Comparison of ENCODE assay signal across 24 mouse cellular contexts in the genomic region with DNA sequence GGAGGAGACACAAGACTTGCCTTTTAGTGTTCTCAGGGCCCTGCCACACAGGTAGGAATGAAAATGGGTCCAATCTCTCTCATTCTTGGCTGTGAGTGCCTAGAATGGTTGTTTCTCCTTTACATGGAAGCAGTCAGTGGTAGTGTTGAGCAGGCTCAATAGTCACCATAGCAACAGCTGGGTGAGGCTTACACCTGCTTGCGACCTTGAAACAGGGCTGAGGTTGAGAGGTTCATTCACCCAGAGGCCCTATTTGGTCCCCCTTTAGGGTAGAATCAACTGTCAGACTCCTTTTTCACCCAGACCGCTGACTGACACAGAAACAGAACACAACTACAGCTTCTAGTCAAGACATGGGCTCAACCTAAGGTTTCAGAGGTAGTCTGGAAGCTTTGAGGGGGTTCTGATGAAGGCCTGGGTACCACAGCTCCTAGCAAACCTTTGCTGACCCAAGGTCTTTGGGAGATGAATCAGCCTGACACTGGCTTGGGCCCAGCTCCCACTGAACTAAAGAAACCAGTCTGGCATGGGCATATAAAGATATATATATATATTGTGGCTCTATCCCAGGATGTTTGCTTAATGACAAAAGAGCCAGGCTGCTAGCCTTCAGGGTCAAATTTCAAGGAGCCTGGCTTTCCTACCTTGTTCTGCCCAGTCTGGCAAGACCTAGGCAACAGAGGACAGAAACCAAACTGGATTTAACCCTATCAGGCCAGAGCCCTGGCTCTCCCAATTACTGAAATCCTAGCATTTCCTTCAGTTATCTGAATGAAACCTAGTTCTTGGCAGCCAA. TPM values are rescaled to one million over a fixed set of nuclear protein-coding genes. Genes with fewer than 3 reads are reported as not detected.
DNase-seq lines count a peak whose midpoint lies in the region; ATAC-seq and TF ChIP-seq lines count a peak whose summit lies in the region.
"Had no signal": no experiment of that assay in that cellular context is flagged by ENCODE, and none has a peak within 500 bp of the region (broad histone marks: within the 10 kb centered on the region; RNA-seq: fewer than 3 reads in every experiment).

No protein-coding gene starts in this region.

- peaks cover 8% of the 10 kb centered on the region; the same call in 1 of the 2 replicates for H3K4me1 ChIP-seq in lung, embryonic 14.5 days (ENCODE audit: insufficient read depth)
- H3K4me1 ChIP-seq in intestine, embryonic 14.5 days (replicated peaks; ENCODE audit: control insufficient read depth, insufficient read depth, low read length): no peaks in the 10 kb centered on the region
- no peaks in the 10 kb centered on the region; the same call in 1 of the 2 replicates for H3K4me1 ChIP-seq in lung, postnatal 0 days (ENCODE audit: insufficient read depth, low read depth, low read length)
- no peaks in the 10 kb centered on the region for H3K4me1 ChIP-seq in stomach, postnatal 0 days (replicated peaks; ENCODE audit: control insufficient read depth, insufficient read depth)

- H3K4me2 ChIP-seq in lung, embryonic 14.5 days: no peak overlapping the region
- no peak overlapping the region for H3K4me2 ChIP-seq in intestine, embryonic 14.5 days (ENCODE audit: low read length)
- no peak overlapping the region for H3K4me2 ChIP-seq in lung, postnatal 0 days (replicated peaks; ENCODE audit: low read depth, low read length)
- peak overlapping the region; percentile 34; the same call in 1 of the 2 replicates for H3K4me2 ChIP-seq in stomach, postnatal 0 days (replicated peaks; ENCODE audit: low read depth)
- H3K4me2 ChIP-seq: embryonic facial prominence, embryonic 13.5 days; liver, embryonic 15.5 days had no signal

- no peak for TF ChIP-seq EP300 in lung, postnatal 0 days (IDR thresholded peaks at IDR 0.05)
- no peak for TF ChIP-seq EP300 in stomach, postnatal 0 days (optimal IDR thresholded peaks at IDR 0.05)

- H3K9me3 ChIP-seq in lung, embryonic 14.5 days (ENCODE audit: low read depth, low read length): no peaks in the 10 kb centered on the region
- H3K9me3 ChIP-seq in intestine, embryonic 14.5 days (ENCODE audit: control insufficient read depth, low read length): no peaks in the 10 kb centered on the region
- H3K9me3 ChIP-seq in lung, postnatal 0 days (ENCODE audit: low read length): no peaks in the 10 kb centered on the region
- H3K9me3 ChIP-seq in stomach, postnatal 0 days (ENCODE audit: control insufficient read depth, low read length): no peaks in the 10 kb centered on the region
- H3K9me3 ChIP-seq: embryonic facial prominence, embryonic 13.5 days; hindbrain, embryonic 10.5 days; liver, embryonic 15.5 days; megakaryocyte, embryonic 14.5 days had no signal

- 63% methylated on average over 2 of the region's 2 CpGs for WGBS in lung, embryonic 14.5 days
- 68% methylated on average over 2 of the region's 2 CpGs for whole genome bisulfite sequencing in intestine, embryonic 14.5 days
- 51% methylated on average over 2 of the region's 2 CpGs for WGBS in lung, postnatal 0 days
- 63% methylated on average over 2 of the region's 2 CpGs for WGBS in stomach, postnatal 0 days

- H3K27ac ChIP-seq in lung, embryonic 14.5 days (ENCODE audit: low read depth): peak overlapping the region; percentile 55
- peak overlapping the region; percentile 14; the same call in 1 of the 2 replicates for H3K27ac ChIP-seq in intestine, embryonic 14.5 days (ENCODE audit: low read depth)
- H3K27ac ChIP-seq in lung, postnatal 0 days (ENCODE audit: low read length): peak overlapping the region; percentile 68
- peak overlapping the region; percentile 84 for H3K27ac ChIP-seq in stomach, postnatal 0 days (replicated peaks)
- H3K27ac ChIP-seq: embryonic facial prominence, embryonic 13.5 days; gastrocnemius, adult 2 months; hindbrain, embryonic 10.5 days; layer of hippocampus, adult 2 months; liver, embryonic 15.5 days had no signal

- no peak overlapping the region for H3K4me3 ChIP-seq in lung, embryonic 14.5 days (ENCODE audit: low read depth, low read length)
- no peak overlapping the region for H3K4me3 ChIP-seq in intestine, embryonic 14.5 days (ENCODE audit: low read depth, low read length)
- no peak overlapping the region for H3K4me3 ChIP-seq in lung, postnatal 0 days (ENCODE audit: low read depth, low read length)
- H3K4me3 ChIP-seq in stomach, postnatal 0 days (ENCODE audit: low read depth, low read length): 0 out of 2 replicates have a peak overlapping the region, but pooled peaks have one; percentile 27
- H3K4me3 ChIP-seq: embryonic facial prominence, embryonic 13.5 days; gastrocnemius, adult 2 months; hindbrain, embryonic 10.5 days; layer of hippocampus, adult 2 months; liver, embryonic 15.5 days; megakaryocyte, embryonic 14.5 days had no signal

- H3K9ac ChIP-seq in lung, embryonic 14.5 days: no peak overlapping the region
- no peak overlapping the region for H3K9ac ChIP-seq in intestine, embryonic 14.5 days (ENCODE audit: low read length)
- no peak overlapping the region for H3K9ac ChIP-seq in lung, postnatal 0 days (replicated peaks; ENCODE audit: low read depth)
- H3K9ac ChIP-seq in stomach, postnatal 0 days (ENCODE audit: low read length): no peak overlapping the region
- H3K9ac ChIP-seq: embryonic facial prominence, embryonic 13.5 days; liver, embryonic 15.5 days had no signal

- H3K27me3 ChIP-seq in lung, embryonic 14.5 days (ENCODE audit: insufficient read depth, low read length): no peaks in the 10 kb centered on the region
- no peaks in the 10 kb centered on the region for H3K27me3 ChIP-seq in intestine, embryonic 14.5 days (replicated peaks; ENCODE audit: control insufficient read depth, insufficient read depth, low read length)
- H3K27me3 ChIP-seq in lung, postnatal 0 days (replicated peaks; ENCODE audit: insufficient read depth, low read length): no peaks in the 10 kb centered on the region
- no peaks in the 10 kb centered on the region for H3K27me3 ChIP-seq in stomach, postnatal 0 days (ENCODE audit: control insufficient read depth, insufficient read depth, low read length)
- H3K27me3 ChIP-seq: embryonic facial prominence, embryonic 13.5 days had no signal

- no peak for TF ChIP-seq CTCF in lung, embryonic 14.5 days (IDR thresholded peaks at IDR 0.05; ENCODE audit: low read depth)
- TF ChIP-seq CTCF in lung, postnatal 0 days (IDR thresholded peaks at IDR 0.05): no peak
- no peak for TF ChIP-seq CTCF in stomach, postnatal 0 days (IDR thresholded peaks at IDR 0.05; ENCODE audit: low read depth)

- DNase-seq in lung, embryonic 14.5 days: peak; percentile 34
- DNase-seq in lung, postnatal 10 days: no peak
- no peak for DNase-seq in intestine, embryonic 14.5 days (ENCODE audit: low spot score)
- peak; percentile 62 for DNase-seq in lung, postnatal 0 days (ENCODE audit: low spot score)
- peak; percentile 63 for DNase-seq in stomach, postnatal 0 days (ENCODE audit: low spot score)
- no peak for DNase-seq in cerebellum, postnatal 10 days
- no peak for DNase-seq in right cerebral cortex, postnatal 36 days (ENCODE audit: low spot score in 2 of 2)
- DNase-seq: cerebellum, adult 8-10 months; gastrocnemius, adult 2 months; heart, adult 11 months; left cerebral cortex, postnatal 4 days; right cerebral cortex, adult 18-20 months; spleen, adult 18-20 months; thymus, postnatal 36 days had no signal

- peaks cover 5% of the 10 kb centered on the region; the same call in 1 of the 2 replicates for H3K36me3 ChIP-seq in lung, embryonic 14.5 days (ENCODE audit: insufficient read depth)
- H3K36me3 ChIP-seq in intestine, embryonic 14.5 days (ENCODE audit: control insufficient read depth, insufficient read depth, low read length): peaks cover 18% of the 10 kb centered on the region; the same call in 1 of the 2 replicates
- H3K36me3 ChIP-seq in lung, postnatal 0 days (ENCODE audit: insufficient read depth, low read length): no peaks in the 10 kb centered on the region
- H3K36me3 ChIP-seq in stomach, postnatal 0 days (ENCODE audit: control insufficient read depth, insufficient read depth, low read length): 0 out of 2 replicates have a peak, but pooled peaks cover 2% of the 10 kb centered on the region
- H3K36me3 ChIP-seq: liver, embryonic 15.5 days had no signal

- peak; percentile 45 for ATAC-seq in lung, embryonic 14.5 days (ENCODE audit: insufficient read depth)
- ATAC-seq in intestine, embryonic 14.5 days (replicated peaks; ENCODE audit: low FRiP score, low TSS enrichment, low read depth): no peak
- peak; percentile 15 for ATAC-seq in lung, postnatal 0 days
- ATAC-seq in stomach, postnatal 0 days (ENCODE audit: low FRiP score, low TSS enrichment): peak; percentile 64
- ATAC-seq: inflammation-experienced regulatory T-cells, adult 6 months had no signal

RNA-seq across cellular contexts. Expression of gene Tspan1, which starts 2.4 kb away (rescaled TPM):
- 7.0 and 7.5 TPM in 2 replicates for polyA plus RNA-seq in lung, embryonic 14.5 days (2014; fragmentation: Nextera tagmentation; extraction: Ambion mirVana)
- polyA plus RNA-seq in intestine, embryonic 14.5 days (2014; fragmentation: Nextera tagmentation; extraction: Ambion mirVana): 26.5 and 33.5 TPM in 2 replicates
- polyA plus RNA-seq in lung, postnatal 0 days (2015; fragmentation: Nextera tagmentation; extraction: Ambion mirVana): 118 and 131 TPM in 2 replicates
- 319 and 330 TPM in 2 replicates for polyA plus RNA-seq in stomach, postnatal 0 days (2015; fragmentation: Nextera tagmentation; extraction: Ambion mirVana)
- polyA plus RNA-seq: hindbrain, embryonic 10.5 days; inflammation-experienced regulatory T-cells, adult 6 months; liver, embryonic 15.5 days had no signal

RNA-seq across cellular contexts. Expression of gene 1700042G07Rik, which starts 8.2 kb away (rescaled TPM):
- polyA plus RNA-seq in lung, embryonic 14.5 days (2014; fragmentation: Nextera tagmentation; extraction: Ambion mirVana): not detected in 2 replicates
- not detected in 2 replicates for polyA plus RNA-seq in intestine, embryonic 14.5 days (2014; fragmentation: Nextera tagmentation; extraction: Ambion mirVana)
- not detected in 2 replicates for polyA plus RNA-seq in lung, postnatal 0 days (2015; fragmentation: Nextera tagmentation; extraction: Ambion mirVana)
- not detected in 2 replicates for polyA plus RNA-seq in stomach, postnatal 0 days (2015; fragmentation: Nextera tagmentation; extraction: Ambion mirVana)
- polyA plus RNA-seq: cortical plate, adult 2 months; embryonic facial prominence, embryonic 13.5 days; heart, embryonic 14.5 days; hindbrain, embryonic 10.5 days; inflammation-experienced regulatory T-cells, adult 6 months; liver, embryonic 15.5 days; midbrain, postnatal 0 days; neural tube, embryonic 11.5 days had no signal

RNA-seq across cellular contexts. Expression of gene Gm49337, which starts 8.2 kb away (rescaled TPM):
- not detected in 2 replicates for polyA plus RNA-seq in lung, embryonic 14.5 days (2014; fragmentation: Nextera tagmentation; extraction: Ambion mirVana)
- polyA plus RNA-seq in intestine, embryonic 14.5 days (2014; fragmentation: Nextera tagmentation; extraction: Ambion mirVana): not detected in 2 replicates
- not detected in 2 replicates for polyA plus RNA-seq in lung, postnatal 0 days (2015; fragmentation: Nextera tagmentation; extraction: Ambion mirVana)
- polyA plus RNA-seq in stomach, postnatal 0 days (2015; fragmentation: Nextera tagmentation; extraction: Ambion mirVana): not detected in 2 replicates
- polyA plus RNA-seq: cortical plate, adult 2 months; embryonic facial prominence, embryonic 13.5 days; heart, embryonic 14.5 days; hindbrain, embryonic 10.5 days; inflammation-experienced regulatory T-cells, adult 6 months; liver, embryonic 15.5 days; midbrain, postnatal 0 days; neural tube, embryonic 11.5 days had no signal

RNA-seq across cellular contexts. Expression of gene Lurap1, which starts 13.8 kb away (rescaled TPM):
- 2.5 and 3.4 TPM in 2 replicates for polyA plus RNA-seq in lung, embryonic 14.5 days (2014; fragmentation: Nextera tagmentation; extraction: Ambion mirVana)
- 1.9 and 2.5 TPM in 2 replicates for polyA plus RNA-seq in intestine, embryonic 14.5 days (2014; fragmentation: Nextera tagmentation; extraction: Ambion mirVana)
- polyA plus RNA-seq in lung, postnatal 0 days (2015; fragmentation: Nextera tagmentation; extraction: Ambion mirVana): 2.6 and 2.8 TPM in 2 replicates
- polyA plus RNA-seq in stomach, postnatal 0 days (2015; fragmentation: Nextera tagmentation; extraction: Ambion mirVana): 1.2 and 1.6 TPM in 2 replicates

RNA-seq across cellular contexts. Expression of gene Pomgnt1, which starts 41.3 kb away (rescaled TPM):
- polyA plus RNA-seq in lung, embryonic 14.5 days (2014; fragmentation: Nextera tagmentation; extraction: Ambion mirVana): 63.3 and 66.5 TPM in 2 replicates
- polyA plus RNA-seq in intestine, embryonic 14.5 days (2014; fragmentation: Nextera tagmentation; extraction: Ambion mirVana): 53.7 and 57.4 TPM in 2 replicates
- polyA plus RNA-seq in lung, postnatal 0 days (2015; fragmentation: Nextera tagmentation; extraction: Ambion mirVana): 40.7 and 40.8 TPM in 2 replicates
- 26.6 and 29.6 TPM in 2 replicates for polyA plus RNA-seq in stomach, postnatal 0 days (2015; fragmentation: Nextera tagmentation; extraction: Ambion mirVana)

Comparison
In these comparisons a context has a peak if more than half of its experiments do, and no peak if none do; other contexts are left out.
1. DNase-seq: peak in lung, embryonic 14.5 days (single experiment), lung, postnatal 0 days (single experiment) and stomach, postnatal 0 days (single experiment); none in lung, postnatal 10 days (single experiment), intestine, embryonic 14.5 days (single experiment), cerebellum, postnatal 10 days (0 of 2) and right cerebral cortex, postnatal 36 days (0 of 2).
2. H3K27ac ChIP-seq: peak in every context shown above with its lines; median percentile 84 in stomach, postnatal 0 days; 68 in lung, postnatal 0 days; 55 in lung, embryonic 14.5 days; 14 in intestine, embryonic 14.5 days.